Mouse (Mus musculus) megakaryocyte, embryonic 14.5 days (primary cell): ENCODE measurements around the gene Iqub. TPM values are rescaled to one million over a fixed set of nuclear protein-coding genes. Genes with fewer than 3 reads are reported as not detected.
A peak's percentile ranks its signal among the peaks of the same experiment; 100 is the strongest.

ENCODE experiments used
- H3K27me3 ChIP-seq: replicated peaks from 2 replicates; pipeline ENCODE3; 2012; ENCODE audit warnings: inconsistent platforms
- H3K36me3 ChIP-seq: replicated peaks from 2 replicates; pipeline ENCODE3; 2012; ENCODE audit warnings: low read length, inconsistent platforms, mixed read lengths
- H3K4me1 ChIP-seq: 2 replicates; pipeline ENCODE4 v1.6.1; 2012; ENCODE audit warnings: inconsistent platforms
- H3K4me3 ChIP-seq: replicated peaks from 2 replicates; pipeline ENCODE3; 2012; ENCODE audit warnings: moderate library complexity, mild to moderate bottlenecking, inconsistent platforms
- H3K9me3 ChIP-seq: 2 replicates; pipeline ENCODE4 v1.6.1; 2012; ENCODE audit warnings: inconsistent platforms
- FLI1 ChIP-seq: IDR thresholded peaks from 2 replicates; pipeline ENCODE4 v1.6.1; 2012; ENCODE audit warnings: low read length, inconsistent platforms, mixed read lengths
- GATA1 ChIP-seq: IDR thresholded peaks from 3 replicates; pipeline ENCODE4 v1.6.1; 2012; ENCODE audit warnings: mixed read lengths, low read length, inconsistent platforms, borderline replicate concordance
- polyA plus RNA-seq: library from polyadenylated mRNA; stranded (reverse); fragments of >175 nt; gene quantifications from 2 replicates; pipeline ENCODE4 v1.2.3, GENCODE M21; 2012; ENCODE audit warnings: low replicate concordance; ENCODE audit not compliant: insufficient read depth

Gene Iqub
- polyA plus RNA-seq, 1 experiment: not detected

DNA sequence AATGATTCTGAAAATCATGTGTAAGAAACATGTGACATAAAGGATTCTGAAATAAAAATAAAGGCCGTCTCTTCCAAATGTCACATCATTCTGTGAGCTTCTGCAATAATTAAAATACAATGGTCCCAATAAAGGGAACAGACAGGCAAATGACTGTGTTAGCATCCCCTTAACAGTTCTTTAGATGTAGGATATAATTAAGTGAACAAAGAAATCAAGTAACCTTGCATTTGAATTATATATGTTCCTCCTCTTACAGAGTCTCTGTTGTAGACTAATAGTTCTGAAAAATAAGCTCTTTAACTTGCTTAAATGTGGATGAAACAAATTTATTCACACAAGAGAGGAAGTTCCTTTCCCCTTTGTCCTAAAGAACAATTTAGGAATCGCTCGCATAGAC, 23.6 kb upstream of the Iqub start:
- Histone ChIP-seq H3K4me3 (no peak overlapping the region), H3K36me3 (no peaks in the 10 kb centered on the region), H3K4me1 (no peaks in the 10 kb centered on the region), H3K9me3 (peaks cover 4% of the 10 kb centered on the region), H3K27me3 (no peaks in the 10 kb centered on the region)
- no peak for TF ChIP-seq GATA1
- TF ChIP-seq FLI1: no peak

DNA sequence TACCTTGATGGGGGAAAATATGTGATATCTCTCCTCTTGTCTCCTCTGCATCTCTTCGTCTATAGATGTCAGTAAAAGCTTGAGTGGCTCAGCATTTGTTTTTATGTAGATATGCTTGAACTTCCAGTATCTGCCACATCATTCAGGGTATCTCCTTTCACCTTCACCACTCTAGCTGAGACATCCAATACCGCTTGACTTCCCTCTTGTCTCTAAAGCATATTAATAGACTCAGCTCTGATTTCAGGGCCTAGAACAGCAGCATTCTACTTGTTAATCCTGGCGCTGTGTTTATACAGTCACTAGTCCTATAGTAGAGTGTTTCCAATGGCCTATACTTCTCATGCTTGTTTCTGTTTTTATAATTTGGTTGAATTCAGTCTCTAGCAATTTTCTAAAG, 17.9 kb upstream of the Iqub start:
- H3K36me3 ChIP-seq: no peaks in the 10 kb centered on the region
- no peaks in the 10 kb centered on the region for H3K27me3 ChIP-seq
- H3K9me3 ChIP-seq: peaks cover 4% of the 10 kb centered on the region
- peaks cover 23% of the 10 kb centered on the region for H3K4me1 ChIP-seq
- TF ChIP-seq GATA1: no peak
- no peak overlapping the region for H3K4me3 ChIP-seq

DNA sequence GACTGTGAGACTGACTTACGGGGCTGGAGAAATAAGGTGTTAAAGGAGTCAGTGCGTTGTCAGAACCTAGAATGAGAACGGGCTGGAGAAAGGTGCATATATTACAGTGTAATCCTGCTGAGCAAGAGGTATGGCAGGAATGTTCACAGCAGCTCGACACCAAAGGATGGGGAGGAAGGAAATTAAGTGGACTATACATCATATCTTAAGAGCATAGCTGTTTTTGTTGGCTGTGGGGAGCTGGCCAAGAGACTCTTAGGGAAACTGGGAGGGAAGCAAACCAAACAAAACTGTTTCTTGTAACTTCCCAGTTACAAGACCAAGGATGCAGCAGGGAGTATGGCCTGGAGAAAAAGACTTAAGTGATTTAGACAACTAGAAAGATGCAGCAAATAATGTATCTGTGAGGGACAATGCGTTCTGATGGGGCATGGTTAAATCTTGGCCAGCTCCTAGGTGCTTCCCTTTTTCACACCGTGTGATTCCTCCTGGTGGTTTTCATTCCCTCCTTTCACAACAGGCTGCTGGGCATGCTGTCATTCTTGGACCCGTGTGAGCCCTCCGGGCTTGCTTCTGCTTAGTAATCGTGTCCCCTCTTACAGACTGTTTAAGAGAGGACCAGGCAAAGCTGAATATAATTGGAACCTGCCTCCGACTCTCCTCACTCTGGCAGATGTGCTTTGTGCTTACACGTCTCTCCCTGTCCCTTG, 16.0 kb upstream of the Iqub start:
- H3K27me3 ChIP-seq: no peaks in the 10 kb centered on the region
- no peak overlapping the region for H3K4me3 ChIP-seq
- H3K9me3 ChIP-seq: peaks cover 4% of the 10 kb centered on the region
- H3K4me1 ChIP-seq: peaks cover 39% of the 10 kb centered on the region
- TF ChIP-seq FLI1: no peak
- no peak for TF ChIP-seq GATA1
- H3K36me3 ChIP-seq: no peaks in the 10 kb centered on the region

DNA sequence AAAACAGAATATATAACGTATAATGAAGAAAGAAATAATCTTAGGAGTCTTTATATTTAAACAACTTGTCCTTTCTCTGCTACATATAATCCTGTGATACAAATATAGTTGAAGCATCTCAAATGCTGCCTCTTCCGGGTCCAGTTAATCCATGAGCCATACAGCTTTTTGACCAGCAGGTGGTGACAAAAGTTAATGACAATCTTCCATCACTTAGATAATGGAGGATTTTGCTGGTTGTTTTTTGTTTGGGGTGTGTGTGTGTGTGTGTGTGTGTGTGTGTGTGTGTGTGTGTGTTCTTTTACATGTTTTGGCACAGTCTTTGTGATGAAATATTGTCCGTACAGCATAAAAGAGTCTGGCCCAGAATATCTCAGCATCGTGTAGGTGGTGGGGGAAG, 15.3 kb upstream of the Iqub start:
- H3K4me3 ChIP-seq: no peak overlapping the region
- TF ChIP-seq FLI1: no peak
- no peak for TF ChIP-seq GATA1
- peaks cover 4% of the 10 kb centered on the region for H3K9me3 ChIP-seq
- no peaks in the 10 kb centered on the region for H3K27me3 ChIP-seq
- peaks cover 42% of the 10 kb centered on the region for H3K4me1 ChIP-seq
- H3K36me3 ChIP-seq: peaks cover under 1% of the 10 kb centered on the region

DNA sequence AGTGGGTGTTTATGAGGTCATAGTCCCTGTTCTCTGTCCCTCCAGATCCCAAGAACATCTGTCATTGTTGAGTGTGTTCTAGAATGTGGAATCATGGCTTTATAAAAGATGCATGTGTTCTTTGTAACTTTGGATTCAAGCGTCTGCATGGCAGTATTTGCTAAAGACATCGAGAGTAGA, 13.1 kb upstream of the Iqub start, which contains the start of gene Asb15:
TSS of gene Asb15 (plus strand) at position 81 of the 180 bp plus-strand sequence.
- Histone ChIP-seq H3K9me3 (no peaks in the 10 kb centered on the region), H3K27me3 (no peaks in the 10 kb centered on the region), H3K4me1 (peaks cover 42% of the 10 kb centered on the region), H3K4me3 (peak within 1 kb of the TSS; percentile 100), H3K36me3 (peaks cover 16% of the 10 kb centered on the region)
- TF ChIP-seq FLI1 (no peak), GATA1 (no peak)

DNA sequence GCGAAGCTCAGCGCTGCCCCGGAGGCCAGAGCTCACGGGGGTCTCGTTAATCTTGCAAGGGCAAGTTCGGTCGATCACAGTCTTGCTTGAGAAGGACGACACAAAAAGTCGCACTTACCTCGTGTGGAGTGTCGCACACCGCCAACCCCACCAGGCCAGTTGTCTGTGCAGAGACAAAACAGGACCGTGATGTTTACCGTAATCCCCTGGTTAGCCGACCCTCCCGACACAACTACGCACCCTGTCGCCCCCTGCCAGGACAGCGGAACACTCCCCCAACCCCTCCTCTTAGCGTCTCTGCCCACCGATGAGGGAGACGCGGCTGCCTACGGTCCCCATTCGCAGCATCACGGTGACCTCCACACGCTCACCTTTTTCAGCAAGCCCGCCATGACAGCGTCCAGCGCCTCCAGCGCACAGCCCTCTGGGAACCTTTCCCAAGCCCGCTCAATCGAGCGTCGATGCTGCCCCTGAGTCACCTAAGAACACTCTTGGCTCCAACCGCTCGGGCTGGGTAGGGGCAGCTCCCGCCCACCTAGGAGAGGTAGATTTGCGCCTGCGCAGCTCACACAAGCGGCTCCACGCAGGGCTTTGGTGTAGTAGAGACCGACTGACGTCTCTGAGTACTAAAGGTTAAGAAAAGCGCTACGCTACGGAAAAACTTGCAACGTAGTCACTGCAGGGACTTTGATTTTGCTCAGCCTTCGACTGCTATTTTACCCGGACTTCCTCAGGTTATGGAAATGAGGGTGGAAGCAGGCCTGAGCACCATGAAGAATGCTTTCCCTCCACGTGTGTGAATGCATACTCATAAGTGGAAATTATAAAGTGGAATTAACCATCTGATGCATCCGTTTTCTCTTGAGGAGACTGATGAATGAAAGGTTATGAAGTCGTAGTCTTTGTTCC, 12.5 kb upstream of the Iqub start, which contains the start of gene Ndufa5:
TSS of gene Ndufa5 (minus strand) at position 859 of the 909 bp plus-strand sequence.
- H3K9me3 ChIP-seq: no peaks in the 10 kb centered on the region
- TF ChIP-seq GATA1 (no peak), FLI1 (no peak)
- H3K36me3 ChIP-seq: peaks cover 19% of the 10 kb centered on the region
- H3K4me3 ChIP-seq: peak within 1 kb of the TSS; percentile 100
- peaks cover 42% of the 10 kb centered on the region for H3K4me1 ChIP-seq
- no peaks in the 10 kb centered on the region for H3K27me3 ChIP-seq

DNA sequence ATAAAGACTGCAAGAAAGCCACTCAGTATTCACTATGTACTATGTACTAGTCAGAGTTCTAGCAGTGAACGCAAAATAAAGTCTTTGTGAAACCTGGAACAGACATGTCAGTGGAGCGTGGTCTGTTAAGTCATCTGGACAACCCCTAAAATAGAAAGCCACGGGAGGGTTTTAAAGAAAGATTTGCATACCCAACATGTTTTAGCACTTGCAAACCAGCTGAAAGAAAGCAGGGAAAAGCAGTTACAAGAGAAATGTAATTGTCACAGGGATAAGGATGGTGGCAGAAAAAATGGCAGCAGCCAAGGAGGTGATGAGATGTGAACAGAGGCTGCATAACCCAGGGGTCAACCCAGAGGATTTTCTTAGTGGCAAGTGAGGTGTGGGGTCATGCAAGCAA, 10.8 kb upstream of the Iqub start:
- H3K4me3 ChIP-seq: peak overlapping the region; percentile 35
- peaks cover 35% of the 10 kb centered on the region for H3K36me3 ChIP-seq
- TF ChIP-seq GATA1: no peak
- no peak for TF ChIP-seq FLI1
- H3K9me3 ChIP-seq: no peaks in the 10 kb centered on the region
- H3K4me1 ChIP-seq: peaks cover 36% of the 10 kb centered on the region
- no peaks in the 10 kb centered on the region for H3K27me3 ChIP-seq

DNA sequence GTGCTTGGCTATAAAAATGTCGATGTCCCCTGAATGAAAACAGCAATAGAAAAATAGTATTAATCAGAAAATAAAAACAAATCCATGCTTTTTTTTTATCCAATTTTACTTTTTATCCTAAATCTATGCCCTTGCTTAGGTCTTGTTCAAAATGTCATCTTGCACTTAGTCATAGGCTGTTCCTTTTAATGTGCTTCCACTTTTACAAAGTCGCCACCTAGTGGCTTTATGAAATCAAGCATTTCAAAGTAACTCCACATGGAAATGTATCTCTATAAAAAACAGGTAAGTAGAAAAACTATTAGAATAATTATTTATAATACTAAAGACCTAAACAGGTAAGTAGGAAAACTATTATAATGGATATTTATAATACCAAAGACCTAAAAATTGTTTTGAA, 1.3 kb upstream of the Iqub start:
- H3K36me3 ChIP-seq: peaks cover 32% of the 10 kb centered on the region
- H3K4me1 ChIP-seq: peaks cover 7% of the 10 kb centered on the region
- H3K4me3 ChIP-seq: no peak overlapping the region
- no peaks in the 10 kb centered on the region for H3K27me3 ChIP-seq
- TF ChIP-seq GATA1 (no peak), FLI1 (no peak)
- no peaks in the 10 kb centered on the region for H3K9me3 ChIP-seq

DNA sequence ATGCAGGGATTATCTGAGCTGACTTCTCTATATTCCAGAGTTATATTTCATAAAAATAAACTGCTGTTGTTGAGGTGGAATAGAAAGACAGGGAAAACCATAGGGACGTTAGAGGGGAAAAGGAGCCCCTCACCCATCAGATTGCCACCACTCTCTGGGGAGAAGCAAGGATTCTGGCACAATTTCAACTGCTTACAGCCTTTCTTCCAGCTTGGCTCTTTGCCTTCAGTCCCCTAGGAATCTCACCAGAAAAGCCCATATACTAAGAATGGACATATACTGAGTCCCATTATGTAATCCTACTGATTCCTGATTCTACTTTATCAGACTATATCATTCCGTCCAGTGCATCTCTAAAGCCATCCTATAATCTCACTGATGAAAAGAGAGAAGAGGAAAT, 10.7 kb downstream of the Iqub start:
- no peaks in the 10 kb centered on the region for H3K36me3 ChIP-seq
- TF ChIP-seq FLI1 (no peak), GATA1 (no peak)
- no peaks in the 10 kb centered on the region for H3K27me3 ChIP-seq
- H3K9me3 ChIP-seq: no peaks in the 10 kb centered on the region
- no peak overlapping the region for H3K4me3 ChIP-seq
- no peaks in the 10 kb centered on the region for H3K4me1 ChIP-seq

DNA sequence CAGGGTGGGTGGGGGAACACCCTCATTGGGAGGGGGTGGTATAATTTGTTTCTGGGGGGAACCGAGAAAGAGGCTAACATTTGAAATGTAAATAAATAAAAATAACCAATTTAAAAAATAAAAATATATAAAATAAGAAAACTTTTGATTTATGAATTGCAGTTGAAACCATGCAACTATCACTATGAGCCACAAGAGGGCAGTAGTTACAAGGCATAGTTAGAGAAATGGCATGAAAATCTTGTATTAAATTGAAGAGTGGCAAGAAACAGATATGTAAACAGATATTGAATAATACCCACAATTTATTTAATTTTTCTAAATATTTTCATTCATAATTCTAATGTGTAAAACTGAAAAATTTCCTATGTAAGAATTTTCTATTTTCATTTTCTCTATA, 24.5 kb downstream of the Iqub start:
- Histone ChIP-seq H3K4me3 (no peak overlapping the region), H3K36me3 (no peaks in the 10 kb centered on the region), H3K27me3 (no peaks in the 10 kb centered on the region), H3K4me1 (no peaks in the 10 kb centered on the region), H3K9me3 (no peaks in the 10 kb centered on the region)
- no peak for TF ChIP-seq FLI1
- no peak for TF ChIP-seq GATA1

DNA sequence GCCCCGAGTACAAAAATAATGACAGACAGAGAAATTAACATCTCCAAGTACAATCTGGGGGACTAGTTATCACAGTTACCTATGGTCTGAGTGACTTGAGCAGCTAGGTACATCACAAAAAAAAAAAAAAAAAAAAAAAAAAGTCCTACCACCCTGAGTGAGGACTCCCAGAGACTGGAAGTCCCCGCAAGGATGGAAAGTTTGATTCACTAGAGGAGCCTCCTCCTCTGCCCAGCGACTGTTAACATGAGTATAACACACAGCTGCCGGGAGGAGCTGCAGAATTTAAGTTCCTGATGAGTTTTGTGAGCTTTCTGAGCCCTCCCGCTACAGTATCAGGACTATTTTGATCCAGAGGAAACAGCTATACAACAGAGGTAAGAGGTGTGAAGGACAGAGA, 28.3 kb downstream of the Iqub start:
- no peak overlapping the region for H3K4me3 ChIP-seq
- no peaks in the 10 kb centered on the region for H3K4me1 ChIP-seq
- no peaks in the 10 kb centered on the region for H3K27me3 ChIP-seq
- no peaks in the 10 kb centered on the region for H3K36me3 ChIP-seq
- H3K9me3 ChIP-seq: no peaks in the 10 kb centered on the region
- TF ChIP-seq FLI1 (no peak), GATA1 (no peak)
